Mouse (Mus musculus): ENCODE results near the gene Nr1i3.

Gene Nr1i3

GRCm38 (mm10) chr1:171213801-171214496 lies at the start of gene Nr1i3:
Nr1i3 (plus strand) TSS chr1:171213970.
- DNase-seq (ENCODE audit: low read depth): no peak

GRCm38 (mm10) chr1:171164258-171164657 lies 49.5 kb upstream of the Nr1i3 start:
- DNase-seq (ENCODE audit: low read depth): no peak

GRCm38 (mm10) chr1:171165629-171166345 lies 48.0 kb upstream of the Nr1i3 start:
- DNase-seq (ENCODE audit: low read depth): no peak

- no peak for DNase-seq (ENCODE audit: low read depth)
These were observed 44.9 kb upstream of the Nr1i3 start for GRCm38 (mm10) chr1:171168906-171169305.

GRCm38 (mm10) chr1:171169913-171170312 lies 43.9 kb upstream of the Nr1i3 start:
- no peak for DNase-seq (ENCODE audit: low read depth)

- DNase-seq (ENCODE audit: low read depth): no peak
These were observed 42.6 kb upstream of the Nr1i3 start for GRCm38 (mm10) chr1:171171138-171171537.

GRCm38 (mm10) chr1:171172779-171173178 lies 41.0 kb upstream of the Nr1i3 start:
- no peak for DNase-seq (ENCODE audit: low read depth)

GRCm38 (mm10) chr1:171179487-171180171 lies 34.1 kb upstream of the Nr1i3 start:
- DNase-seq (ENCODE audit: low read depth): no peak

GRCm38 (mm10) chr1:171183025-171183424 lies 30.7 kb upstream of the Nr1i3 start:
- no peak for DNase-seq (ENCODE audit: low read depth)

- no peak for DNase-seq (ENCODE audit: low read depth)
These were observed 30.1 kb upstream of the Nr1i3 start for GRCm38 (mm10) chr1:171183620-171184019.

GRCm38 (mm10) chr1:171184314-171184713 lies 29.5 kb upstream of the Nr1i3 start:
- peak; percentile 36 for DNase-seq (ENCODE audit: low read depth)

GRCm38 (mm10) chr1:171185655-171186054 lies 28.1 kb upstream of the Nr1i3 start:
- DNase-seq (ENCODE audit: low read depth): no peak

- no peak for DNase-seq (ENCODE audit: low read depth)
These were observed 25.7 kb upstream of the Nr1i3 start for GRCm38 (mm10) chr1:171187851-171188700.

- DNase-seq (ENCODE audit: low read depth): no peak
These were observed 24.7 kb upstream of the Nr1i3 start for GRCm38 (mm10) chr1:171189046-171189445.

GRCm38 (mm10) chr1:171189476-171190114 lies 24.2 kb upstream of the Nr1i3 start:
- DNase-seq (ENCODE audit: low read depth): no peak

GRCm38 (mm10) chr1:171190832-171191231 lies 22.9 kb upstream of the Nr1i3 start:
- DNase-seq (ENCODE audit: low read depth): no peak

- DNase-seq (ENCODE audit: low read depth): no peak
These were observed 21.5 kb upstream of the Nr1i3 start for GRCm38 (mm10) chr1:171192283-171192682.

- no peak for DNase-seq (ENCODE audit: low read depth)
These were observed 20.5 kb upstream of the Nr1i3 start for GRCm38 (mm10) chr1:171193093-171193840.

GRCm38 (mm10) chr1:171193911-171194830 lies 19.6 kb upstream of the Nr1i3 start:
- no peak for DNase-seq (ENCODE audit: low read depth)

Data from fibroblast of lung, adult 2 months (primary cell).